Mouse (Mus musculus) hindbrain, embryonic 12.5 days (tissue): ENCODE measurements around the gene Gm37240. TPM values are rescaled to one million over a fixed set of nuclear protein-coding genes. Genes with fewer than 3 reads are reported as not detected.

Source experiments
- ATAC-seq: fragments of 200-750 bp; cut with Nextera tagmentation; 2 replicates; pipeline ENCODE4 v1.8.0; 2017; ENCODE audit warnings: moderate TSS enrichment; ENCODE audit not compliant: low FRiP score
- H3K27ac ChIP-seq: fragments of 300-500 bp; sonication (generic); 2 replicates; pipeline ENCODE4 v1.5.1; 2016; ENCODE audit warnings: mild to moderate bottlenecking
- H3K27me3 ChIP-seq: fragments of 300-500 bp; sonication (generic); 2 replicates; pipeline ENCODE4 v1.6.1; 2016; ENCODE audit warnings: mild to moderate bottlenecking
- H3K36me3 ChIP-seq: fragments of 300-500 bp; sonication (generic); 2 replicates; pipeline ENCODE4 v1.6.1; 2016; ENCODE audit warnings: mild to moderate bottlenecking
- H3K4me1 ChIP-seq: fragments of 300-500 bp; sonication (generic); 2 replicates; pipeline ENCODE4 v1.6.1; 2016
- H3K4me2 ChIP-seq: fragments of 300-500 bp; sonication (generic); replicated peaks from 2 replicates; pipeline ENCODE4 v1.6.1; 2016; ENCODE audit warnings: mild to moderate bottlenecking
- H3K4me3 ChIP-seq: fragments of 300-500 bp; sonication (generic); 2 replicates; pipeline ENCODE4 v1.5.1; 2016; ENCODE audit warnings: mild to moderate bottlenecking
- H3K9ac ChIP-seq: fragments of 300-500 bp; sonication (generic); 2 replicates; pipeline ENCODE4 v1.6.1; 2016; ENCODE audit warnings: mild to moderate bottlenecking, moderate library complexity
- H3K9me3 ChIP-seq: fragments of 300-500 bp; sonication (generic); replicated peaks from 2 replicates; pipeline ENCODE4 v1.6.1; 2016; ENCODE audit warnings: mild to moderate bottlenecking
- WGBS: fragments of 180-500 bp; shearing (Covaris S2); methylation state at CpG from one replicate; pipeline ENCODE4 v1.1.7; 2016; 5-methylcytosine and 5-hydroxymethylcytosine counted together
- polyA plus RNA-seq: library from polyadenylated mRNA; unstranded; fragments of >200 nt; fragmentation: Nextera tagmentation; extraction: Ambion mirVana; gene quantifications from 2 replicates; pipeline ENCODE4 v1.2.1, GENCODE M21; 2016

The Gm37240 gene
- polyA plus RNA-seq, 1 experiment from 2014 or later, result 3.3 TPM

GRCm38 (mm10) chr3:84645156-84646006 is 1241.9 kb downstream of the Gm37240 start:
- peaks cover 5% of the 10 kb centered on the region for H3K4me1 ChIP-seq
- no peak overlapping the region for H3K9ac ChIP-seq
- no peak overlapping the region for H3K4me3 ChIP-seq
- no peaks in the 10 kb centered on the region for H3K36me3 ChIP-seq
- H3K27me3 ChIP-seq, result no peaks in the 10 kb centered on the region
- WGBS, result 78% methylated on average over 9 of the region's 9 CpGs
- H3K27ac ChIP-seq, result no peak overlapping the region
- no peak for ATAC-seq
- H3K9me3 ChIP-seq, result no peaks in the 10 kb centered on the region
- H3K4me2 ChIP-seq, result no peak overlapping the region

- WGBS, result 40% methylated on average over 4 of the region's 4 CpGs
- H3K27me3 ChIP-seq, result no peaks in the 10 kb centered on the region
- no peaks in the 10 kb centered on the region for H3K9me3 ChIP-seq
- no peak overlapping the region for H3K4me2 ChIP-seq
- ATAC-seq, result no peak
- peaks cover 12% of the 10 kb centered on the region for H3K4me1 ChIP-seq
- H3K4me3 ChIP-seq, result no peak overlapping the region
- H3K9ac ChIP-seq, result no peak overlapping the region
- H3K27ac ChIP-seq, result no peak overlapping the region
- H3K36me3 ChIP-seq, result no peaks in the 10 kb centered on the region
Measured at GRCm38 (mm10) chr3:84642942-84643341, 1244.4 kb downstream of the Gm37240 start.

DNA sequence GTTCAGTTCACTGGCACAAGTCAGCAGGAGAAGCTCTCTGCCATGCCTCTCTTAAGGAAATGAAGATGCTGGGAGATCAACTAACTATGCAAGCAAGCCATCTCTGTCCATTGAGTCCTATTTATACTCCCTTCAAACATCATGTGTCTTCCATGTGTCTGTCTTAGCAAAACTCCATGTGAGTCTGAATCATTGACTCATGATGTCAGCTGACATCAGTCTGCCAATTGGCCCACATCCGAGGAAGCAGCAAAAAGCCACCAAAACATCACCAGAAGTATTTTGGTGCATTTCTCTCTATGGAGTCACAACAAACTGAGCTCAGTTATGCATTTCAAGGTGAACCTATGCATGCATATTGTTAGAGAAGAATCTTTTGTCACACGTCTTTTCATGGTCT is 1245.9 kb downstream of the Gm37240 start:
- H3K4me3 ChIP-seq, result no peak overlapping the region
- no peaks in the 10 kb centered on the region for H3K27me3 ChIP-seq
- H3K27ac ChIP-seq, result no peak overlapping the region
- no peak overlapping the region for H3K9ac ChIP-seq
- ATAC-seq, result no peak
- H3K9me3 ChIP-seq, result no peaks in the 10 kb centered on the region
- H3K4me2 ChIP-seq, result no peak overlapping the region
- peaks cover 7% of the 10 kb centered on the region; the same call in 1 of the 2 replicates for H3K4me1 ChIP-seq
- no peaks in the 10 kb centered on the region for H3K36me3 ChIP-seq
- 86% methylated on average over 2 of the region's 2 CpGs for WGBS

- ATAC-seq, result no peak
- 45% methylated on average over 6 of the region's 6 CpGs for WGBS
- Histone ChIP-seq H3K27ac (no peak overlapping the region), H3K9me3 (no peaks in the 10 kb centered on the region), H3K9ac (no peak overlapping the region), H3K4me3 (no peak overlapping the region), H3K4me2 (no peak overlapping the region), H3K4me1 (peaks cover 7% of the 10 kb centered on the region; the same call in 1 of the 2 replicates), H3K36me3 (no peaks in the 10 kb centered on the region), H3K27me3 (no peaks in the 10 kb centered on the region)
Measured at GRCm38 (mm10) chr3:84640536-84640935, 1246.8 kb downstream of the Gm37240 start.

DNA sequence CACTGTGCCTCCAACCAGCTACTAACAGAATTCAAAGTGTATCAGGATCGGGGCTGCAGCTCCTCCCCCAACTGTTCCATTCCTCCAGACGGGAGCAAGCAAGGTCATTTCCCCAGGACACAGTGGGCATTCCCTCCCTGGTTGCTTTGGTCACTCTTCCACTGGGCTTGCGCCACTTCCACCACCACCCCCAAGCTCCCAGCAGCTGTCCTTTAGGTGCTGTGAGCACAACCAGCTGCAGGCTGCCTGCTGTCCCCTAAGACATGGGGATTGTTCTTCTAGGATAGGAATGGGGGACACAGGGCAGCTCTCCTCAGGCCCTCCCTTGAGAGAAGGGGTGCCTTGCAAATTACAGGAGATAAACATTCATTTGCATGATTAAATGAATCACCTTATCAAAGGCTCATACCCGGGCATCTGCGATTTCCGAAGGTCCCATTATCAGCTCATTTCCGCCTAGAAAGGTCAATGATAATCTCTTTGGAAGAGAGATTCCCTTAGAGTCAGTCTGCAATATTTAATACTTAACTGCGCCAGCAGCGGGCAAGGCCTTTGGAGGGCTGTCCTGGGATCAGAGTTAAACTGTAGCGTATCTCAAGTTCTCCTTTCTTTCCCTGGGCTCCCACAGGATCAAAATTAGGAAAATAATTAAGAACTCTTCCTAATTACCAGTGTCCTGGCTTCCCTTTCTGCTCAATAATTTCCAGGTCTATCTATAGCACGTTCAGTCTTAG is 1247.4 kb downstream of the Gm37240 start:
- no peaks in the 10 kb centered on the region for H3K9me3 ChIP-seq
- H3K4me2 ChIP-seq, result no peak overlapping the region
- H3K36me3 ChIP-seq, result no peaks in the 10 kb centered on the region
- no peak for ATAC-seq
- no peak overlapping the region for H3K4me3 ChIP-seq
- H3K27ac ChIP-seq, result no peak overlapping the region
- H3K4me1 ChIP-seq, result peaks cover 7% of the 10 kb centered on the region; the same call in 1 of the 2 replicates
- H3K27me3 ChIP-seq, result no peaks in the 10 kb centered on the region
- WGBS, result 38% methylated on average over 11 of the region's 11 CpGs
- H3K9ac ChIP-seq, result no peak overlapping the region

- ATAC-seq, result no peak
- Histone ChIP-seq H3K4me3 (no peak overlapping the region), H3K9me3 (no peaks in the 10 kb centered on the region), H3K36me3 (no peaks in the 10 kb centered on the region), H3K27me3 (no peaks in the 10 kb centered on the region), H3K4me1 (peaks cover 7% of the 10 kb centered on the region; the same call in 1 of the 2 replicates), H3K27ac (no peak overlapping the region), H3K4me2 (no peak overlapping the region), H3K9ac (no peak overlapping the region)
- 84% methylated on average over 4 of the region's 4 CpGs for WGBS
Measured at GRCm38 (mm10) chr3:84638858-84639257, 1248.5 kb downstream of the Gm37240 start.

DNA sequence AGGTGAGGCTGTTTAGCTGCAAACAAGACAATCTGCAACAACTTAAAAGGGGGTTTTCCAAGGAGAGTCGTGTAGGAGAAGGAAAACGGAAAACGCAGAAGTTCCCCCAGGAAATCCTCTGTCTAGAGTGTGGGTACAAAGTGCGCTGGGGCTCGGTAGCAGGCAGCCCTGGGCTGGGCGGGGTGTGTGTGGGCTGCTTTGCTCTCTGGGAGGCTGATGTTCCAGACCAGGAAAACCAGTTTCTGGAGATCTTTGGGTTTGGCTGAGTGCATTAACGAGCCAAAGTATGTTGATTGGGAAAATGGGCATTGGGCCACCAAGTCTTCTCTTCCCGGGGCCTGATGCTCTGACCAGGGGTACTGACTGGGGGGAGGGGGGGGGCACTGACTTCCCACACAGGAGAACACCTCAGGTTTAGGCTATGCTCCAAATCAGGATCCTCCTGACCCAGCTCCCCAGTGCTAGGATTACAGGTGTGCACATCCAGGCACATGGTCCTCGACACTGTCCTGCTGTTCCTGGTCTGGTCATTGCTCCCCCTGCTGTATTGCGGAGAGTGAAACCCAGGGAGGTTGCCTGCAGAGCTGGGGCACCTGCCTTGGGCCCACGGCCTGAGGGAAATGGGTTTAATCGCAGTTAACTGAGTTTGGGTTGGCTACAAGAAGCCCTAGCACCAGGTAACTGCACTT is 1249.3 kb downstream of the Gm37240 start:
- no peak for ATAC-seq

DNA sequence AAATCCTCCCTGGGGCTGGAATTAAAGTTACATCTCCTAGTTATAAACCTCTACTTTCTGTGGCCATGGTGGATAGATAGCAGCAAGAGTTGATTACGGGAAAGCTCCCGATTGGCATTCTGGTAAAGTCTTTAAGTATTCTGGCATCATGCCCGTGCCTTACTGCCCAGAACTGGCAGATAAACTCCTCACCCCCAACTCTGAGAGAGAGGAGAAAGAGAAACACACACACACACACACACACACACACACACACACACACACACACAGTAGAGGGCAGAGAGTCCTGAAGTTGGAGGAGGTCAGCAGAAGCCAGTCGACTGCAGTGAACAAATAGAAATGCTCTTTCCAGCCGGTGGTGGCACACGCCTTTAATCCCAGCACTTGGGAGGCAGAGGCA is 1250.2 kb downstream of the Gm37240 start:
- ATAC-seq, result no peak
- no peak overlapping the region for H3K27ac ChIP-seq
- no peaks in the 10 kb centered on the region for H3K9me3 ChIP-seq
- no peak overlapping the region for H3K4me3 ChIP-seq
- H3K4me1 ChIP-seq, result peaks cover 7% of the 10 kb centered on the region; the same call in 1 of the 2 replicates
- H3K27me3 ChIP-seq, result no peaks in the 10 kb centered on the region
- WGBS, result 84% methylated on average over 6 of the region's 6 CpGs
- H3K4me2 ChIP-seq, result no peak overlapping the region
- H3K9ac ChIP-seq, result no peak overlapping the region
- no peaks in the 10 kb centered on the region for H3K36me3 ChIP-seq

More for the DNA sequence above, 1249.3 kb downstream of the Gm37240 start:
- peaks cover 7% of the 10 kb centered on the region; the same call in 1 of the 2 replicates for H3K4me1 ChIP-seq
- H3K27ac ChIP-seq, result no peak overlapping the region
- no peak overlapping the region for H3K9ac ChIP-seq
- H3K36me3 ChIP-seq, result no peaks in the 10 kb centered on the region
- H3K4me3 ChIP-seq, result no peak overlapping the region
- no peaks in the 10 kb centered on the region for H3K27me3 ChIP-seq
- no peaks in the 10 kb centered on the region for H3K9me3 ChIP-seq
- H3K4me2 ChIP-seq, result no peak overlapping the region
- WGBS, result 66% methylated on average over 12 of the region's 12 CpGs

DNA sequence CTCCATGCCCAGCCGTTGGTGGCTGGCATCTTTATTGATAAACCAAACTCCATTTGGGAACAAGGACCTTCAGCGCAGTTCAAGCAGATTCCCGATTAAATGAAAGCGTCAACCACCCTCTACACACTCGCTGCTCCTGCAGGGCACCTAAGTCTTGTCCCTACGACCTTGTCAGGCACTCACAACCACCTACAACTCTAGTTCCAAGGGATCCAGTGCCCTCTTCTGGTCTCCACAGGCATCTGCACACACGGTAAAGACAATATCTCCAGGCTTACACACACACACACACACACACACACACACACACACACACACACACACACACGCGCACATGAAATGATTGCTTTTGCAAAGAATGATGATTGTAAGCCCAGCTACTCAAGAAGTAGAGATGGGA is 1255.7 kb downstream of the Gm37240 start:
- H3K36me3 ChIP-seq, result no peaks in the 10 kb centered on the region
- no peak overlapping the region for H3K27ac ChIP-seq
- H3K27me3 ChIP-seq, result no peaks in the 10 kb centered on the region
- H3K9me3 ChIP-seq, result no peaks in the 10 kb centered on the region
- no peaks in the 10 kb centered on the region for H3K4me1 ChIP-seq
- no peak overlapping the region for H3K9ac ChIP-seq
- ATAC-seq, result no peak
- WGBS, result 95% methylated on average over 9 of the region's 9 CpGs
- no peak overlapping the region for H3K4me2 ChIP-seq
- no peak overlapping the region for H3K4me3 ChIP-seq

GRCm38 (mm10) chr3:84622026-84622425 is 1265.3 kb downstream of the Gm37240 start:
- Histone ChIP-seq H3K9me3 (no peaks in the 10 kb centered on the region), H3K36me3 (no peaks in the 10 kb centered on the region), H3K4me3 (no peak overlapping the region), H3K27ac (no peak overlapping the region), H3K4me1 (no peaks in the 10 kb centered on the region), H3K9ac (no peak overlapping the region), H3K27me3 (no peaks in the 10 kb centered on the region), H3K4me2 (no peak overlapping the region)
- 67% methylated on average over 3 of the region's 3 CpGs for WGBS
- no peak for ATAC-seq

DNA sequence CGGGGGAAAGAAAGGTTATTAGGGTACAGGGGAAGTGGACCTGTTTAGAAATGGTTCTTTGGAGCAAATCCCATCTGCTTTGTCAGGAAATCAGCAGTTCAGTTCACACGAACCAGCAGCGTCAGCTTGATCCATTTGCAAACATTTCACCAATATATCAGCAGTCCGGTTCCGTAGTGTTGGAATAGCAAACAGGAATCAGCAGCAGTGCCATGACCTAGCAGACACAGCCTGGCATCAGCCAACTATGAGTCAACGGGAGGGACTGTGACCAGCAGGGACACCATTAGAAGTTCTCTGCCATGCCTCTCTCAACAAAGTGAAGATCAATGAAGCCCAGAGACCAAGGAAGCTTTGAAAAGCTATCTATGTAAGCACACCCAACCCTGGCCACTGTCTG is 1267.6 kb downstream of the Gm37240 start:
- WGBS, result 89% methylated on average over 6 of the region's 6 CpGs
- Histone ChIP-seq H3K36me3 (no peaks in the 10 kb centered on the region), H3K4me2 (no peak overlapping the region), H3K9me3 (no peaks in the 10 kb centered on the region), H3K9ac (no peak overlapping the region), H3K27me3 (no peaks in the 10 kb centered on the region), H3K4me1 (no peaks in the 10 kb centered on the region), H3K27ac (no peak overlapping the region), H3K4me3 (no peak overlapping the region)
- no peak for ATAC-seq

DNA sequence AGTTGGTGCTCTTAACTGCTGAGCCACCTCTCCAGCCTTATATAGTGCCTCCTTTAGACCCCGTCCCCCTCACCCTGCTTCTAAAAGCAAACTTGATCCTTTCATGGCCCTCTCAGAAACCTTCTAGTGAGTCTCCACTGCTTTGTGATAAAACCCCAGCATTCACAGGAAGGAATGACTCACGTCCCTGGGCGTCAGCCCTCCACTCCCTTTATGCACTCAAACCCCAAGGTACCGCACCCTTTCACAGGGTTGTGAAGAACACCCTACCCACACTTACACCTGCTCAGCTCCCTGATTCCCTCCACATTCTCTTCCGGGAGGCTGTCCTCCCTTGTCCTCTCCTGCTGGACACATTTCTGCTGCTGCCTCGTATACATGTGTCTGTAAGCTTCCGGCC is 1268.3 kb downstream of the Gm37240 start:
- Histone ChIP-seq H3K4me3 (no peak overlapping the region), H3K36me3 (no peaks in the 10 kb centered on the region), H3K27ac (no peak overlapping the region), H3K9ac (no peak overlapping the region), H3K4me1 (no peaks in the 10 kb centered on the region), H3K9me3 (no peaks in the 10 kb centered on the region), H3K4me2 (no peak overlapping the region), H3K27me3 (no peaks in the 10 kb centered on the region)
- ATAC-seq, result no peak
- WGBS, result 97% methylated on average over 7 of the region's 7 CpGs
